Mouse (Mus musculus): ENCODE measurements at regions not wholly inside any gene's neighbourhood (a gene's known extent, or its start where the extent isn't known, plus 50 kb on each side); places are given as distances from the start of the nearest gene placed in this dataset.
"Not testable (repeated sequence)": the region's sequence is repeated elsewhere in the genome, so short reads cannot be mapped to it uniquely, and the experiment has no call there.

DNA sequence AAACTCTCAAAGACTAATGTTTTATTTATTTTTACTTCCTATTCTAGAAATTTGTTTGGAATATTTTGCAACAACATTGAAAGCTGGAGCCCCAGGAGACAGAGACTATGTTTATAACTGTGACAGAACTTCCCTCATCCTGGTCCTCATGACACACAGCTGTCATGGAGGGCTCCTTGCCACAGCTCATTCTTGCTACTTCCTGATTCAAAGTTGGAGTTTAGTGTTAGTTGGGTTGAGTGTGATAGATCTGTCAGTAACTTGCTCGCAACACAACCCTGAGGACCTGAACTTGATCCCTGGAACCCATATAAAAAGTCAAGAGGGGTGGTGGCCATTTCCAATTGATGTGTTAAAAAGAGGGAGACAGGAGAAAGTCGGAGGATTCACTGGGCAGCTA is 328.3 kb upstream of the Nox3 start:
- DNase-seq (ENCODE audit: low read depth) = no peak

DNA sequence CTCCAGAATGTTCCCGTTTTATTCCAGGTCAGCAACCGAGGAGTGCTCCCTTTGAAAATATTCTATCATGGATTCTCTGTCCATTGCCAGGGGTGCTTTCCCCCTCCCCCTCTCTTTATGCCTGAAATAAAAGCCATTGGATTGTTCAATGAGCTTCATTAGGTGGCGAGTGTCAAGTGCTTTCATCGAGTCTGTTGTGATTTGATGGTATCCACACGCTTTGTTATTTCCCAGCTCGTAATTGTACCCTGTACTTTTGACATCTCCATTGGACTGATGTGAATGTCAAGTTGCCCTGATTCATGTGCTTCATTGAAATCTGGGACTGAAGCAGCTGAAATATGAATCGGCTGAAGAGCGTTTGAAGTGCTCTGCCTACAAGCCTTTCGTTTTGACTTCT is 333.1 kb upstream of the Nox3 start:
- no peak for DNase-seq (ENCODE audit: low read depth)

DNA sequence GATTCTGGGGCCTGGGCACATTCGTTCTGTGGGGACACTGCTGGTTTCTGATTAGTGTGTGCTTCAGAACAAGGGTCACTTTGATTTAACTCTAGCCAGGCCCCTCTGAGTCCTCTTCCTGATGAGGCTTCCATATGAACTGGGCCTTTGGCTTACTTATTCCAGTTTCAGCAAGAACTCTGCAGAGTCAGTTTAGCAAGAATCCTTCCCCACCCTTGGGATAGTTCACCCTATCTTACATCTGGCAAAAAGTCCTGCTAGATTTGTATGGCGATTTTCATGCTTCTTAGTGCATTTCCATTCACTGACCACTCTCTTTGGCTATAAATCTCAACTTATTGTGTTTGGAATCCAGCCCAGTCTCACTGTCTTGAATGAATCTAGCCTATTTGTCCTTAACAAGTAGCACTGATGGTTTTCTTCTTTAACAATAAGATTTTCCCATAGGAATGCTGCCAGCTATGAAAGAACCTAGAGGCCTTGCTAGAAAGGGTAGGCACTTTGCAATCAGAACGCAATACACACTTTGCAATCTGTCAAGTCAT is 338.8 kb upstream of the Nox3 start:
- no peak for DNase-seq (ENCODE audit: low read depth)

DNA sequence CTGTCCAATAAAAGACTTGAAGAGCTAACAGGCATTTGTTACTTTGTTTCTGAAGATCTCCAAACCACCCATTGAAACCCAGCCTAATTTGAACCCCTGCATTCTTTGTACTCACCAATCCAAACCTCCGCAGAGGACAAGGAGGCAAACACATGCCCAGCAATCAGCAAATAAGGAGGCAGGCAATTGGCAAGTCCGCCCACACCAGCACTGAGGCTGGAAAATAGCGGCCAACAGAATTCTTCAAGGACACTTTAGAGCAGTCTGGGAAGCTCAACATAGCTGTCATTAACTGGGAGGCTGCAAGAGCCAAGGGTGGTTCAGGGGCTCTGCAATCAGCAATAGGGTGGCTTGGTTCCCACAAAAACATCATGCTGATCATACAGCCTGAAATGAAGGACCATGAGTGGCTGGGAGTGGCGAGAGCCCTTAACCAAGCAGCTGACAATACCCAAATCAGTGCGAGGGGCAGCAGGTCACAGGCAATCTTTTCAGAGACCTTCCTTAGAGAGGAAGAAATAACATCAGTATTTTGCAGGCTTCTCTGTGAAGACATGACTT is 344.1 kb upstream of the Nox3 start:
- DNase-seq (ENCODE audit: low read depth) = no peak

DNA sequence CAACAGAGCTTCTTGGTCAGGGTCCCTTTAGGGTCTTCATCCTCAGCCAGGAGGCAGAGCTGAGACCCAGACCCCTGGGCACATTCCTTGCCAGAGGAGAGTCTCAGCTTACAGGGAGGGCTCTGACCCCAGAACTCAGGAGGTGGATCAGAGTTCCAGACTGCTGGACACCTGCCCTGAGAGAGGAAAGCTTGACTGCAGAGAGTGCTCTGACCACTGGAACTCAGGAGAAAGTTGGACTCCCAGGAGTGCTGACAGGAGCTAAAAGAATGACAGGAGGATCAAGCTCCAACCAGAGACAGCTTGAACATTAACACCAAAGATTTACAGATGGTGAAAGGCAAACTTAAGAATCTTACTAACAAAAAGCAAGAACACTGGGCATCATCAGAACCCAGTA is 364.1 kb upstream of the Nox3 start:
- DNase-seq (ENCODE audit: low read depth) = not testable (repeated sequence)

DNA sequence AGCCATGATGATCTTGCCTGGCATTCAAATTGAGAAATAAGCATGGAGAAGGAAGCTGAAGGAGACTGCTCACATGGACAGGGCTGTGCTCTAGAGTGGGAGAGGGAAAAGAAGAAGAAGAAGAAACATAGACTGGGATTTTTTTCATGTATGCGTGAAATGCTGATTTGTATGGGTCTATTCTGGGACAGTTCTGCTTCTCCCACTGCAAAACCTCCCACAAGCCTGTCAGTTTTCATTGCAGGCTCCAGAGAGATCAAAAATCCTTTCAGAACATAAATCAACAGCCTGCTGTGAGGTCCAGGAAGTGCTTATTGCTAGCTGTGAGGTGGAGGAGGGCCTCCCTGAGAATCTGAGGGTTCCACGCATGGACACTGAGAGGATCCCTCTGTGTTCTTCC is 377.3 kb upstream of the Nox3 start:
- DNase-seq (ENCODE audit: low read depth) = no peak

DNA sequence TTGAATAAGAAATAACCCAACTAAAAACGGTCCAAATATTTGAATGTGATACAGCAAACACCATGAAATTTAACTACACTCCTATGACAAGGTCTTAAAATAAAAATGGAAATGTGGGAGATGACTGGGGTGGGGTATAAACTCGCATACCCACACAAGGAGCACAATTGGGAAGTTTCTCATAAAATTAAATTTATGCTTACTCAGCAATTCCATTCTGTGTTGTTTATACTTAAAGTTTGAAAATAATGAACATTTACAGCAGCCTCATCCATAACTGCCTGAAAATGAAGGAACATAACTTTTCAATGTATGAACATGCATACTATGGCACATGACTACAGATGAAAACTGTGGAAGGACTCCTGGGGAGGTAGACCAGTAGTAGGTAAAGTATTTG is 384.5 kb upstream of the Nox3 start:
- DNase-seq (ENCODE audit: low read depth) = no peak

DNA sequence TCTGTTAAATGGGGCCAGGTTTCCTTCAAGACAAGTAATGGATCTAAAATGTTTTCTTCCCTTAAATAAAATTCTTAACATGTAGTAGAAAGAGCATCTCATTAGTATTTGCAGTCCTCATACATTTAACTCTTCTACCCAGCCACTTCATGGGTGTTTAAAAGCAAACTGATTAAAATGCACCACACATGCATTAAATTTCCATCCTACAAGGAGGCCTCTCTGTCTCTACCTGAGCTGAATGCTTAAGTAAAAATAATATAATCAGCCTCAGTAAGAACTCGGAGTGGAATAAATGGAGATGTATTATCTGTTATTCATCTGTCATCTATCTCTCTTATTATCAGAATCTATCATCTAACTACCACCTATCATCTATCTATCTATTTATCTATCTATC is 398.6 kb upstream of the Nox3 start:
- DNase-seq (ENCODE audit: low read depth) = no peak

DNA sequence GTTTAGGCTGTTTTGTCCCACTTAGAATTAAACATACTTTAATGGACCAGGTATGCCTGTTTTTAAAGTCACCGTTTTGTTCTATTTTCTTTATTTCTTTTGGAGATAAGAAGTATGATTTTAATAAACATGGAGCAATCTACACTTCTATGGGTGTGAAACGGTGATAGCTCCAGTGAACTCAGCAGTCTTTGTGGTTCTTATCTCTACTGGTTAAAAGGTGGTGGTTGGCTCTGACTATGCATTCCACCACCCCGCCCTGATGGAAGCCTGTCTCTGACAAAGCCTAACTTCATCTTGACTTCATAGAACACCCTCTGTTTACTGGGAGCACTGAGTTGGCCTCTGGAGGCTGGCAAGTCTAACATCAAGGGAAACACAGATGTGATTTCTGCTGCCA is 407.3 kb upstream of the Nox3 start:
- no peak for DNase-seq (ENCODE audit: low read depth)

DNA sequence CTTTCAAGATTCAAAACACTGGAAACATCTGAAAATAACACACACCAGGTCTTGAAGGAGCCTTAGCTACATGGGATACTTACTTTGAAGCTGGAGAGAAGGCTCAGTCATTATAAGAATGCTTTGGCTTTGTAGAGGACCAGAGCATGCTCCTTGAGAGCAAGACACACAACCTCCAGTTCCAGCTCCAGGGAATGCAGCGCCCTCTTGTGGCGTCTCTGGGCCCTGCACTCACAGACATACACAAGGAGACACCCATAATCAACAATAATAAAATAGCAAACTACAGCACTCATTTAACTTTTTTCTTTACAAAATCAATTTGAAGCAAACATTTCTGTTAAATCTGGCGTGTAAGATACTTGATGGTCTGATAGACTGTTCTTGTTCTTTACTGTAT is 413.2 kb upstream of the Nox3 start:
- DNase-seq (ENCODE audit: low read depth) = peak; percentile 38

DNA sequence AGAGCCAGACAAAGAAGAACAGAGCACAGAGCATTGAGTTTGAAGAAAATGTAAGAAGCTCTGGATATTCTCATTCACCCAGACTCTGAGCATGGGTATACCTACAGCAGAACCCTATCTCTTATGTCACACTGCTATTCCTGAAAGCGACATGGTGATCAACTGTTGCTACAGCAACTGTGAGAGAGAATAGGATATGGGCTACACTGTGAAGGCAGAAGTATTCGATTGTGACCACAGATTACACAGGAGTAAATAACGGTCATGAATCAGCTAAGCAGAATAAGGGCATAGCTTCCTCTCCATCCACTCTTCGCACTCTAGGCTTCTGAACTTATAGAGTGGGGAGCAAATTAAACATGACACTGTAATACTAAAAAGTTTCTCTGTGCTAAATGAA is 417.0 kb upstream of the Nox3 start:
- no peak for DNase-seq (ENCODE audit: low read depth)

DNA sequence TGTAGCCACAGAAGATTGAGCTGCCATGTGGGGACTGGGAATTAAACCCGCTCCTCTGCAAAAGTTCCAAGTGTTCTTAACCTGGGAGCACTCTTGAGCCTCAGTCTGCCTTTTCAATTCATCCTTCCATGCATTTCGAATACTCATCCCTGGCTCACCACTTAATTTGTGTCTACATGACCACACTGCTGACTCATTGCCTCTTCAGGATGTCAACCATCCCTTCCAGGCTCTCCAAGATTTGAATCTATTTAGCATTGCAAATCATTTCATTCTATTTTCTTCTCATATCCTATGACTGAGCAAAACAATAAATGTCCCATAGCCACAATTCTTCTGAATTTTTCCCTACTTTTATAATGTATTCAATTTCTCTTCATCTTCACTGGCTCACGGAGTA is 420.4 kb upstream of the Nox3 start:
- peak; percentile 12 for DNase-seq (ENCODE audit: low read depth)

DNA sequence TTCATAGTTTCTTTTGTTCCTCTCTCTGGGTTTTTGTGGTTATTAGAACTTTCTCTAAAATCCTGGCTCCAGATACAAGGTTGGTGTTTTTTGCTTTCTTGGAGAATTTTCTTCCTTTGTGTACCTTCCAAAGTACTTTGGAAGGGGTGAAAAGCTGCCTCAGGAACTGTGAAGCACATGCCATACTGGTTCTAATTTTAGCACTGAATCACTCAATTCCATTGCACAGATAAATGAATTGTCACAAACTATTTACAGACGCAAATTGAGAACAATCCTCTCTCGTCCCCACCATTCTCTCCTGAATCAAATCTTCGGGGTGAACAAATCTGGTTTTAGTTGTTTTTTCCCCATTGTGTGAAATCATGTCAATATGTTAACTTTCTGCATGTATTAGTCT is 437.6 kb upstream of the Nox3 start:
- DNase-seq (ENCODE audit: low read depth) = no peak

DNA sequence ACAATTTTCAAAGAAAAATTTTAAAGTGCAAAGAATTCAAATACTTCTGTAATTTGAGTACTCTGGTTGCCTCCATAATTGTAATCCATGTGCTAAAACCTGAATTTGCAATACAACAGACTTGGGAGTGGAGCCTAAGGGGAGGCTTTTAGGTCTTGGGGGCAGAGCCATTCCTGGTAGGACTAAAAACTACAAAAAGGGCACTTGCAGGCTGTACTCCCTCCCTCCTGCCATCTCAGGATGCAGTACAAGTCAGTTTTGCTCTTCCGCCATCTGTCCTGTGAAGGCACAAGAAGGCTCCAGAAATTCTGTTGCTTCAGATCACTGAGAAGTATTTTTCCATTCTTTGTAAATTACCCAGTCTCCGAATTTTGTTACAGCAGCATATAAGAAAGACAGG is 467.4 kb upstream of the Nox3 start:
- no peak for DNase-seq (ENCODE audit: low read depth)

DNA sequence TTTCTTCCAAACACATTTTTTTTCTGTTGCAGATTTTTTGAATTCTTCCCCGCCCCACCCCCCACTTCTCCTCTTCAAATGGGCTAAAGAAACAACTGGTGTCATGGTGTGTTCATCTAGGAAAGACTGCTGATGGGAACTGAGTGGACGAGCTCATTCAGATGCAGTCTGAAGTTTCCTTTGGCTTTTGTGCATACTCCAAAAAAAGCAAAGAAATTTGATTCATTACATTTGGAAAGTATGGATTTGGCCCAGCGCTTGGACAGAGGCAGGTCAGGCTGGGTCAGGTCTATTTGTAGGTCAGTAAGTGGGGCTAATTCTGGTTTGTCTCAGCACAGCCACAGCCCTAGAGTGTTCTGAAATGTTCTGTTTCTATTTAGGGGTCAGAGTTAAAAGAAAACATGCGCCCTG is 477.9 kb upstream of the Nox3 start:
- no peak for DNase-seq (ENCODE audit: low read depth)

DNA sequence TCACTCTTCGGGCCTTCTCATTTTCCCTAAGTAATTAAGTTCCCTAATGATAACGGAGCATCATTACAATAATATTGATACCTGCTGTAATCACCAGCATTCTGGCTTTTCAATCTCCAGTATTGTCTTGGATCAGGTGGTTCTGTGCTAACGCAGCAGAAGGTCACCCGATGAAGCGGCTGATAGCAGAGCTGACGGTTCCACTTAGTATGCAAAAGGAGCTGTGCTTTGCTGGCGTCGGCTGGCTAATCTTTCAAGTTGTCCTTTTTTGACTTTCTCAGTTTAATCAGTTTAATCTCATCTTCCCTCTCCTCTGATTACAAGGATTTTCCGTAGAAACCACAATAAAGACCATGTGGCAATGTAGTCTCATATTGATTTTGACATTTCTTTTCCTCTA is 478.9 kb upstream of the Nox3 start:
- no peak for DNase-seq (ENCODE audit: low read depth)

DNA sequence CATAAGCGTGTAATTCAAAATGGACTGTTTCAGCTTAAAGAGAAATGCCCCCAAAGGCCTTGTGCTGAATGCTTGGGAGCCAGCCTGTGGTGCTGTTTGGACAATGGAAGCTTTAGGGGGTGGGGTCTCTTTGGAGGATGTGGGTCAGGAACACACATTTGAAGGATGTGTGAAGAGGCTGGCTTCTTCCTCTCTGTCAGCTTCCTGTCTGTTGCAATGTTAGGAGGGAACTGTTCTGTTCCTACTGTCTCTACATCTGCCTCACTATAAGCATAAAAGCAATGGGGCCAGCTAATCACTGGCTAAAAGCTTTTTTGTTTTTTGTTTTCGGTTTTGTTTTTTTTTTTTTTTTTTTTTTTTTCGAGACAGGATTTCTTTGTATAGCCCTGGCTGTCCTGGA is 480.5 kb upstream of the Nox3 start:
- peak; percentile 25 for DNase-seq (ENCODE audit: low read depth)

DNA sequence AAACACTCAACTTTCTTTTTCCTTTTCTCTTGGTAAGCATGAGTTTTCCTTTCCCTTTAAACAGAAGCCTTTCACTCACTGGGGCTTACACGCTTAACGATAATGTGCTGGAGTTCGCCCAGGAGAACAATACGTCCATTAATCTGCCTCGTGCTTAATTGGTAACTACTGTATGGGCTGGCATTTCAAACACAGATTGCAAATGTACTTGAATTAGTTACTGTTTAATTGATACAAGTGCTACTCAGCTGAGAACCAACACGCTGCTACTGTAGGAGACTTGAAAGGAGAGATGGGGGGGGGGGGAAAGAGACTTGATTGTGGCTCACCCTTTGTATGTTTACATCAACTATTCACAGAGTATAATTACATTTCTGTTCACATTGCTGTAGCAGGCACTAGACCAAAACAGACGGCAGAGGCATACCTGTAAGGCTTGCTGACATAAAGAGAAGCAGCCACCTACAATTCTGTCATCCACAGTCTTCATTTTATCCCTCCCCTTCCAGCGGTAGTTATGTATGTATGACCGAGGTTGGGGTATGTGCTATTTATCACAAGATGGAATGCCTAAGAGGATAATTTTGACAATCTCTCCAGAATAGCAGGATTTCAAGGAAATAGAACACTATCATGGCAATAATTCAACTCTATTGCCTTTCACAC is 481.6 kb upstream of the Nox3 start:
- DNase-seq (ENCODE audit: low read depth) = no peak

DNA sequence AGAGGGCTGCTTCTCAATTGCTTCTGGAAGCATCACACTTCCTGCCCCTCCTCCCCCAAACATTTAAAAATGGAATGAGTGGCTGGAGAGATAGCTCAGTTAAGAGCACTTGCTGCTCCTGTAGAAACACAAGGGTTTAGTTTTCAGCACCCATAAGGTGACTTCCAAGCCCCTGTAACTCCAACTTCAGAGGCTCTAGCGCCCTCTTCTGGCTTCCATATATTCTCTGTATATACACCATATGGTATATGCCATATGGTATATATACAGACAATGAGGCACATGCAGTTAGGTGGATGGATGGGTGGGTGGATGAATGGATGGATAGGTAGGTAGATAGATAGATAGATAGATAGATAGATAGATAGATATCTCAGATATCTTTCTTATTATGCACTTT is 483.2 kb upstream of the Nox3 start:
- no peak for DNase-seq (ENCODE audit: low read depth)

DNA sequence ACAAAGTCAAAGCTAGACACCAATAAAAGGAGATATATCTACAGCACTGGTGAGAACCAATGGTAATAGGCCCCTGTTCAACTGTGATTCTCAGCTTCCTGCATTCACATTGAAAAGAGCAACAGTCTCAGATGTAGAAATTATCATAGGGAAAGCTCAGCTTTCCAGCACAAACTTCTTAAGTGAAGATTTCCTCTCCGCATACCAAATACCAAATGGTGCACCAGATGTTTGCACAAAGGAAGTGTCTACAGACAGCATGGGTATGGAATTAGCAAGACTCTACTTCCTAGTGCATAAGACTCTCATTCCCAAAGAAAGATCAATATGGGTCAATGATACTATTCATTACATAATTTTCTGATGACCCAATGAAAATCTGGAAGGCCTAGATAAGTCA is 486.0 kb upstream of the Nox3 start:
- no peak for DNase-seq (ENCODE audit: low read depth)

DNA sequence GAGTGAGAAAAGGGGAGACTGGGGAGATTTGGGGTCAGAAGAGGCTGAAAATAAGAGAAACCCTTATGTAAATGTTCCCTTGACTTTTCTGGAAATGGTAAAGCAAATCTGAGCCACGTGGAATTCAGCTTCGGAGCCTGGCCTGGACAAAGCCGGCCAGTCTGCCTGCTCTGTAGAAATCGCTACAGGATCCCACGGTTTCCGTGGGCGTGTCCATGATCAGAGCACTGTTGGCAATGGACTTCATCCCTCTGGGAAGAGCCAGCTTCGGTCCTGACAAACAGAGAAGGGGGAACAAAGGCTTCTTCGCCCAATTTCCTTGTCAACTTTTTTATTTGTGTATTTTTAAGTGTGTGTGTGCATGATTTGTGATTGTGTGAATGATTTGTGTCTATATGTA is 490.7 kb upstream of the Nox3 start:
- DNase-seq (ENCODE audit: low read depth) = no peak

DNA sequence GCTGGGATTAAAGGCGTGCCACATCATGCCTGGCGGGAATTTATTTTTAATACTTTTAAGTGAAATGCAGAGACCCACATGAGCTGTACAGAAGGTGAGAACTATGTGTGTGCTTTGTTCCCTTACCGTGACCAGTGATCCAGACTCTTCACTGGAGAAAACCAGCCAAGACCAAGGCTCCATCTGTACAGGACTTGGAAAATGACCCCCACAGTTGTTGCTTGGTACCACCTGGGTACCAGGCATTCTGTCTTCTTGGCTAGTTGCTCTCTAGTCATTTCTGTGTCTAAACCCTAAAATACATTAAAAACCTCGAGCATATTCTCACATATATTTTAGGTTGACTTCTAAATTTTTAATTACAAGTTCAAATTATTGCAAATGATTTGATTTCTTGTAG is 491.5 kb upstream of the Nox3 start:
- DNase-seq (ENCODE audit: low read depth) = no peak

DNA sequence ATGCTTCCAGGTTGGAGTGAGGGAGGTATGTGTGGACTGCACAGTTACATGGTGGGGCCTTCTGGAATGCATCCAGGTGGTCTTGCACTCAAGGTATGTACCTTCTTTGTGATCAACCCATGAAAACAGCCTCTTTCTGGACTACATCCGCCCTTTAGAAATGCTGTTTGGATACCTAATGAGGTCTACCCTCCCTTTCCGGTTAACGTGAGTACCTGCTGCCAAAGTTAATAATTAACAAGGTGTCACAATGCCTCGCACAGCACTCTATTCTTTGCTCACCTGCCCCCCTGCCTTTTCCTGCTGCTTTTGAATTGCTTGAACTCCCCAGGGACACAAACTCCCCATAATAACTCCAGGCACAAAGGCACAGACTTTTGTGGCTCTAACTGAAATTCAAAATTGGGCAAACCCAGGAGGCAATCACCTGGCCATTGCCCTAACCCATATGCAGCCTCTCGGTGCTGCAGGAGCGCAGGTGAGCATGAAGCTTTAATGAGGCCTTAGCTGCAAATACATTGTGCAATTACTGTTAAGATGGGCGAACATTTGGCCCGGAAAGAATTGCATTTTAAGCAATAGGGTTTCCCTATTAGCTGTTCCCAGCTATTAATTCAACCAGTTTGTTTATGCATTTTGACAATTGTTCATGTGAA is 500.9 kb upstream of the Nox3 start:
- DNase-seq (ENCODE audit: low read depth) = no peak

DNA sequence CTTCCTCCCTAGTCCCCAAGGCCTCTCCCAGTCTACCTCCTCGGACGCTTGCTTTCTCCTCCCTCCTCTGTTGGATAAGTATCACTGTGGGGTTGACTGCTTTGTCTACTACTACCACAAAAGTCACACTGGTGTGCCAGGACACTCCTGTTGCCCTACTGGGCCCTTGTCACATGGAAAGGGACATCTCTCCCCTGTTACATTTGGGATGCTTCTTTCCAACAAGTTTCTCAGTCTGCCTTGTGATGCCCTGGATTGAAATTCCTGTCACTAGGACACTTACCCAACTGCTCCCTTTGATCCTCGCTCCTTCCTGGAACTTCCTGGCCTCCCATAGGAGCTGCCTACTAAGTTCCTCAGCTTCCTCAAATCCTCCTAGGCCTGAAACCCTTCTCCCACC is 501.9 kb upstream of the Nox3 start:
- no peak for DNase-seq (ENCODE audit: low read depth)
